Mouse (Mus musculus) adrenal gland, postnatal 14 days (tissue): ENCODE results near the gene Kcnq1. TPM values are rescaled to one million over a fixed set of nuclear protein-coding genes. Genes with fewer than 3 reads are reported as not detected.

Source experiments
- DNase-seq: peaks from one replicate; pipeline ENCODE4 v3.0.0; 2021; ENCODE audit warnings: mixed read lengths
- total RNA-seq: library from RNA; stranded (reverse); gene quantifications from 2 replicates; pipeline ENCODE4 v1.2.3, GENCODE M21; 2021

Kcnq1 gene
- total RNA-seq, 1 experiment from 2014 or later: 6.1 TPM

DNA sequence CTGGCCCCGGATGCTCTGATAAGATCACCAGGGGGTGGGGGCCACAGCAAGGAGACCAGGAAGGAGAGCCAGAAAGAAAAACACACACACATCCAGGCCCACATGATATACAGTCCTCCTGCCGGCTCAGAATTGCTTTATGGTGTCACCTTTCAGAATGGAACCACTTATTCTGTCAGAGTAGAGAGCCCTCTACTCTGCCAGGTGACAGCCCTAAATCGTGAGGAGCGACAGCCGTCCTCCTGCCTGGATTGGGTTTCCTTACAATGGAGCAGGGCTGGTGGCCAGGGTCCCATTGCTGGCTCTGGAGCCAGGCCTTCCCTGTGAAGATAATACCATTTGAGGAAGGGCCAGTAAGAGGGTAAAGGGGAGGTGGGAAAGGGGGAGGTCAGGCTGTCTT is 212.3 kb downstream of the Kcnq1 start:
- no peak for DNase-seq

DNA sequence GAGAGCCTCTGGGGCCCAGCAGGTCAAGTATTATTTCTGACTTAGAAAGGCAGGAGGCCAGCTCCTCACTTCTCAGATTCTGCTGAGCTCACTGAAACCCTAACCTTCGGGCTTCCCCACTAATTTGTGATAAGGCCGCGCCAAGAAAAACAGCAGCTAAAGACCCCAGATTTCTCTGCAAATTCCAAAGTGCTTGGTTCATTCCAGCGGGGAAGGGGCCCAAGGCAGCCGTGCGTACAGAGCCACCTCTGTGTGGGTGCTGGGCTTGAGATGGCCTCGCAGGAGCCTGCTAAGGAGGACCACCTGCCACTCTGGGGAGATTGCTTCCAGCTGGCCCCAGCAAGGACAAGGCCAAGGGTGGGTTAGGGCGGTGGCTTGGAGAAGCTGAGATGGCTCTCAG is 214.2 kb downstream of the Kcnq1 start:
- no peak for DNase-seq

DNA sequence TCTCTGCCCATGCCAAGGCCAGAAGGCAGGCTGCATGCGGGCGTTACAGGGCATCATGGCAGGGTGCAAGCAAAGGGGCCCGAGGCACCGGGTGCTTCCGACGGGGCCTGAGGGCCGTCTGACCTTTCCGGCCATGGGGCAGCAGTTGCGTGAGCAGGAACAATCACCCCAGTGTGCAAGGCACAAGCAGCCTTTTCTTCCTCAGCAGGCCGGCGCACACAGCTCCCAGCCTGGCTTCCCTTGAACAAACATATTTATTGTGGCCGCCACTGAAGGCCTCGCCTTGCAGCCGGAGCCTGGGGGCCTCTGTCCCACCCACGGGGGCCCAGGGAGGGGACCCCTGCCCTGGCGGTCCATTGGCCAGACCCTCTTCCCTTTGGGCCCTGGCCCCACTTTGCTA is 218.9 kb downstream of the Kcnq1 start:
- no peak for DNase-seq

DNA sequence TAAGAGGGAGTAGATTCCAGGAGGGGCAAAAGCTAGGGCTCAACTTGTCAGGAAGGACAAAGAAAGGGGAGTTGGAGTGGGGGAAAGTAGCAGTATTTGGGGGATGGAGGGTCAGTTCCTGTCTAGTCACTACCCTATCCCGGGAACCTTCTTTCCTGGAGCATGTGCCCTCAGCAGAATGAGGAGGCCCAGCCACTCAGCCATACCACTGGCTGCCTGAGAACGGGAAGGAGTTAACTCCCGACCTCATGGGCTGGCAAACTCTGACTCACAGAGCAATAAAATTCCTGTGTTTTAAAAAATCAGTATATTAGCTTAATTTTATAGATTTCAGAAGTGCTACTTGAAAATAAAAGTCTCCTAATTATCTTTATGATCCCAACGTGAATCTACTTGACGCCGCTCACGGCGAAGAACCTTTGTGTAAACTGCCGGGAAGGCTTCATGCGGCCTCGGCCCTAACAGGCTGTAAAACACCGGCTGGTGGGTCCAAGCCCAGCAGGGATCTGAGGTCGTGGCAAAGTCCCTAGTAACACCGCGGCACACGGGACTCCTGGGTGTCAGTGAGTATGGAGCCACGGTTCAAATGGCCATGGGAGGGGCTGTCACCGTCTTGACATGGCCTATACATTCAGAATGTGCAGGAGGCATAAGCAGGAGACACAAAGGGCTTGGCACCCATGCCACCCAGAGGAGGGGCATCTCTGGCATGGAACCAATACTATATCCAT is 222.2 kb downstream of the Kcnq1 start:
- DNase-seq: no peak

DNA sequence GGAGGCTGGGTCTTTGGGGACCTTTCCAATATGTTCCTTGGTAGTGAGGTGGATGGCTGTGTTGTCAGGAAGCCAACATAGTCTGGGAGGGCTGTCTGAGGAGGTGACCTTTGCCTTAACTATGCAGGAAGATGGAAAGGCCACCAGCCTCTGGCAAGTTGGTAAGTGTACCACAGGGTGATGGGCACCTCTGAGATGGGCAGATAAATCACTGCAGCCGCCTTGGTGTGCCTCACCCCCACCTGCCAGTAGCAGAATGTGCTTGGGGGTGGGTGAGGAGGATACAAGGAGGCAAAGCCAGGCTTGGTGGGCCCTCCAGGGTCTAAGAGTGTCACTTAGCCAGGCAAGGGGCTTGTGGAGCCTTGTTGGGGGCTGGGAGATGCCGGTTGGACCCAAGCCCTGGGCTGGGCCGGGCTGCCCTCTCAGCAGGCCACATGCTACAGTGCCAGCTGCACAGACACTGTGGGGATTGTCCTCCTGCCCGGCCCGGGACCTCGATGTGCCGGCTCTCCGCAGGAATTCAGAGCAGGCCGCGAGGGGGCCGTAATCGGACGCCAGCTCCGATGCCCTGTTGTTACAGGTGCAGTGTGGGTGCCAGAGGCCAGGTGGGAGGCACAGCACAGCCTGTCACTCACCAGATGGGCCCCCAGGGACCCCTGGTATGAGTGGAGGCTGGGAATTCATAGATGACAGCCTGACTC is 223.1 kb downstream of the Kcnq1 start:
- DNase-seq: no peak

DNA sequence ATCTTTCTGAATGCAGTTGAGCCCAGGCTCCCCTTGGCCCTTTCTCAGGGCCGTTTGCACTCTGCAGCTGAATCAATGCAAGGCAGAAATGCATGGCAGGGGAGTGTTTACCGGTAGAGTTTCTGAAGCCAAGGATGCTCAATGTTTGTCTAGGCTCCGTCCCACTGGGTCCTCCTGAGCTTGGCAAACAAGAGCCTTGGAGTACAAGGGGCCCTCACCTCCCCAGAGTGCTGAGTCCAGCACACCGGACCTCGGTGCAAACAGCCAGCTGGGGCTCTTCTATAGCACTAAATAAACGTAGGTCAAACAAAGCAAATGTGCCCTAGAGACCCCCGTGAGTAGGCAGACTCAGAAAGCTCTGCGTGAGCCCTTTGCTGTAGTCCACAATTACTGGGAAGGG is 226.9 kb downstream of the Kcnq1 start:
- no peak for DNase-seq

DNA sequence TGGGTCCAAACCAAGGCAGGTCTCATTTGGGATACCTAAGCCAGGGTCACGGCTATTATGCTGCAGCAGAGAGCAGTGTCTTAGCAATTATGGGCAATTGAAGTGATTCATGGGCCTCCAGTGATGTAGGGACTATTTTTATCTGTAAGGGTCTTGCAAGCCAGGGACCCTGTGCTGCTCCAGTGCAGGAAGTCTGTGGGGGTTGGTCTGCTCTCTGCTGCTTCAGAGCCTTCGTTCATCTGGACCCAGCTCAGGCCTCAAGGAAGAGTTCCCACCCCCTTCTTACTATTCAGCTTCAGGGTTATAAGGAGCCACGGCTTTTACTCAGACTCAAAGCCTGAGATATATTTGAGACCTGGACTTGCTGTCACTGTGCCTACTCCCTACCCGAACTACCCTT is 227.4 kb downstream of the Kcnq1 start:
- no peak for DNase-seq

DNA sequence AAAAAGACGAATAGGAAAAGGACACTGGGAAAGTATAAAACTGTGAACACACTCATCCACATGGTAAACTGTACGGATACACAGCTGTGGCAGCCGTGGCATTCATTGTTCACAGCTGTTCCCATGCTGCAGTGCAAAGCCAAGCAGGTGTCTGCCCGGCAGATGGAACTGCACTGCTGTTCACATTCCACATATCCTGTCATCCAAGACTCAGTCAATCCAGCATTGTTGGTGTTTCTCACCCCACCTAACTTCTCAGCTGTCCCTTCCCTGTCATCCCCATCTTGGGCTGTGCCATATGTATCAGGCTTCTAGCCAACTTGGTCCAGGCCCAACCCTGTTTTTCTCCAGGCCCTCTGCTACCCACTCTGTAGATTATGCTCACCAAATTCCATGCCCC is 232.5 kb downstream of the Kcnq1 start:
- DNase-seq: no peak

DNA sequence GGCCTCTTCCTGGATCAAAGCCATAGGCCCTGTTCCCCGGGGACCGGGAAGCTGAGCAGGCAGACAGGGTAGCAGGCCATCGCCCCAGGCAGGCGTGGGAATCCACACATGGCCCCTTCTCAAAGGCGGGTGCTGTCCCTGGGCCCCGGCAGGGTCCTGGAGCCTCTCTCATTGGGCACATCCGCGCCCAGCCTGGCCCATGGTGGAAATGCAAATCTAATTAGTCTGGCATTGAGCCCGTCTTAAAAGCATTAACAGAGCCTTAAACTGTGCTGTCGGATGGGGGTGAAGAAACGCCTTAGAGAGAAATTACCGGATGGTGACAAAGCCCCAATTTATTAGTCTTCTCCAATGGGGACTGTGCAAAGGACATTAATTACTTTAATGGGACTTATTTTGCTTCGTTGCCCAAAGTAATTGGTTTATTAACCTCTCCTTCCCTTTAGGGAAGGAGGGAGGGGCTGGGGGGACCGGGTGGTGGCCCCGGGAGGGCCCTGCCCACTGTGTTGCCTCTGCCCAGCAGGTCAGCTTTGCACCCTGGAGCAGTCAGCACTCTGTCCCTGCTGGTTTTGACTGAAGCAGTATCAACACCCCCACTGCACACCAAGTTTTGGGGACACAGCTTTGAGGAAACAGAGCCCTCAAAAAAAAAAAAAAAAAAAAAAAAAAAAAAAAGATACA is 234.6 kb downstream of the Kcnq1 start:
- DNase-seq: peak; percentile 44

DNA sequence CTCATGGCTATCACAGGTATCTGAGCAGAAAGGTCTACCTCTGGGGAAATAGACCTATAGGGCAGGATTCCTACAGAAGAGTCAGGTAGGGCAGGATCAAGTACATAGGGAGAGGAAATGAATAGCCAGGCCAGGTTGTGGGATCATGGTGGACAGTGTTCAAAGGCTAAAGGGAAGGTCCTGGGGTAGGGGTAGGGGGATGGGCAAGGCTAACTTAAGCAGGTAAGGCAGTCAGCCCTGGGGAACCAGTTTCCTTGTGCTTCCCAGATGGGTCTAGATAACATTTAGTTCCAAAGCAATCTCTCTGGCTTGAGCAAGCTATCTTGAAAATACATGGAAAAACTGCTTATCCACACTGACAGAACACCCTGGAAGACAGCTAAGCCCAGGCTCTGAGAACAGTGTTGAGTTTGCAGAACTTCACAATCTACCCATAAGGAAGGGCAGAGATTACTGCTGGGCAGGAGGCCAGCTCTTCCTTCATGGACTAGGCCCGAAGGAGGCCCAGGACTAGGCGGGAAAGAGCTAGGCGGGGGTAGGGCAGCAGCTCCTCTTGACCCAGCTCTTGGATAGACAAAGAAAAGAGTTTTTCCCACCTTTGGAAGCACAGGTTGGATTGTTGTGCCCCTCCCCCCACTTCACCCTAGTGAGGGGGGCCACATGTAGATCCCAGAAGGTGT is 235.3 kb downstream of the Kcnq1 start:
- no peak for DNase-seq

DNA sequence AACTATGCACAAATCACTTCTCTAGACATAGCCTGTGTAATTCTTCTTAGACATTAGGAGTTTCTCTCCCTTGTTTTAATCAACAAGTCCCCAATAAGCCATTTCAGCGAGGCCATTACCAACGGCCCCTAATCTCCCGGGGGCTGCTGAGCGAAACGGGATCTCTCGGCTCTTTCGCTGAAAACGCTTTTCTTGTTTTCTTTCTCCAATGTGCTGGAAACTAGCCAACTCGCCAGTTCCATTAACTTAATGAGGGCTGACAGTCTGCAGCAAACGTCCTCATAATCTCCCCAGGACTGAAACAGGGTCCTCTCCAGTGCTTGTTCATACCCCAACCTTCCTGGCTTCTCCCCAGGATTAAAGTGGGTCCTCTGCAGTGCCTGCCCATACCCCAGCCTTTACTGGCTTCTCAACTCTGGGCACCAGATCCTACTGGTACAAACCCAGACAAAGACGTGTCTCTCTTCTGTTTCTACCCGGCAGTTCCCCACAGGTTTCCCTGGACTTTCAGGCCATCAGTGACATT is 237.7 kb downstream of the Kcnq1 start:
- peak; percentile 30 for DNase-seq

DNA sequence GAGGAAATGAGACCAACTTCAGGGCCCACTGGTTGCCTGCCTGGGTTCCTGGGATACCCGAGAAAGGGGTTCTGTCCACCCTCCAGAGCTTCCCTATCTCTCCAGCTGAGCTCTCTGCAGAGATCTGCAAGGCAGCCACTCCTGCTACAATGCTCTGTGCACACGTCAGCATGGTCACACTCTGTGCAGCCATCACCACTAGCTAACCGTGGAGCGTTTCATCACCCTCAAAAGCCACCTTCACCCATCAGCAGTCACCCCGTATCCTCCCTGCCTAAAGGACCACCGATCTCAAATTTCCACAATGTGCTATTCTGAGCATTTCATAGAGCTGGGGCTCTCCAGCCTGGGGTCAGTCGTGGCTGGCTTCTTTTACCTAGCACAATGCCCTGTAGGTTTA is 243.1 kb downstream of the Kcnq1 start:
- DNase-seq: no peak

DNA sequence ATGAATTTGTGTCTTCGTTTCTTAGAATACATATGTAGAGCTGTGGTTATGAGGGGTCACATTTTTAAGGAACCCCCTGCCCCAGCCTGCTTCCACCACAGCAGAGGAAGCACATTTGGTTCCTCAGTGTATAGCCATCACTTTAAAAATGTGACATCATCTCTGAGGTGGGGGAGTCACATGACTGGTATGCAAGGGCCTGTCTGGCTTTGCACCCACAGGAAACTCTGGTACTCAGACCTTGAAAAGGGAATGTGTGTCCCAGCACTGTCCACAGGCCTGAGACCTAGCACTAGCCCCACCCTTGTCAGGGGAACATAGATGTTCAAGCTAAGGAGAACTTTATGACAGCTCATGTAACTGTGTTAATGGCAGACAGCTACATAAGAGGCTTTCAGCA is 243.7 kb downstream of the Kcnq1 start:
- no peak for DNase-seq

DNA sequence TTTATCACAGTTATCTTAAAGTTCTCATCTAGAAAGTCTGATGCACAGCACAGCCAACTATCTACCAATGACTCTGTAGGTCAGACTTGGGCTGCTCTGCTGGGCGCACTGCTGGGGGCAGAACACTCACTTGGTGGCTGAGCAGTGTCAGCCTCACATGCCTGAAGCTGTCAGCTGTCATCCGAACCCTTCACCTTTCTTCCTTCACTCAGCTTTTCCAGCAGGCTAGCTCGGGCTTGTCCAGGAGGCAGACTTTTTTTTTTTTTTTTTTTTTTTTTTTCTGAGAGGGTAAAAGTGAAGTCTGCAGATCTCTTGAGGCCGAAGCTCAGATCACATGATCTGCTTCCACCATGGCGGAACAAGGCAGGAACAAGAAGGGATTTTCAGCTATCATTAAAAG is 249.7 kb downstream of the Kcnq1 start:
- no peak for DNase-seq

DNA sequence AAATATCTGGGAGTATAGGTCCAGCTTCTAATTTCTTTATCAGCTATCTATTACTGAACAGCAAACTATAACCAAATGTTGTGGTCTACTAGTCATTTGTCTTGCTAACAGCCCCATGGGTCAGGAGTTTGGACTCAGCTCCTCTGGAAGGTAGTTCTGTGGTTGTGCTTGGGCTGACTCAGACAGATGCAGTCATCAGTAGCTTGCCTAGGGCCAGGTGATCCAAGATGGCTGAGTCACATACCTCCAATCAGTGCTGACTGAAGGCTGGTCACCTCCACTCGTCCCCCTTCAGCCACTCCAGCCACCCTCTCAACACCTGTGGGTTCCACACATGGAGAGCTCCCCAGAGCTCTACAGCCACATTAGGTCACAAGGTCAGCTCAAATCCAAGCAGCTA is 250.9 kb downstream of the Kcnq1 start:
- no peak for DNase-seq

DNA sequence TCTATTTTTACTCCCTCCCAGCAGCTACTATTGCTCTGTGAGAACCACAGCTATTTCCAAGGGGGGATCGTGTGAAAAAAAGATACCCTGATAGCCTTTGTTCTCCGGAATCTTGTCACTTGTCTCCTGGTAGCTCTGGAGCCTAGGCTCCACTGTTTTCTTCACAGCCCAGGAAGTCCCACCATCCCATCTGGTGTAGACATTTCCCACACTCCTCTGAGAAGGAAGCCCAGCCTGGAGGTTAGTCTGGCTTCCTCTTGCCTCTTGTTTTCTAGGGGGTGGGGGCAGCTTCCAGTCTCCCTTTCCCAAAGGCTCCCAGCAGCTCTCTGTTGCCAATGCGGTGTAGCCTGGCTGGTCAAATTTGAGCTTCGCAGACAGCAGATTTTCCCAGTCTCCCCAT is 251.7 kb downstream of the Kcnq1 start:
- DNase-seq: no peak

DNA sequence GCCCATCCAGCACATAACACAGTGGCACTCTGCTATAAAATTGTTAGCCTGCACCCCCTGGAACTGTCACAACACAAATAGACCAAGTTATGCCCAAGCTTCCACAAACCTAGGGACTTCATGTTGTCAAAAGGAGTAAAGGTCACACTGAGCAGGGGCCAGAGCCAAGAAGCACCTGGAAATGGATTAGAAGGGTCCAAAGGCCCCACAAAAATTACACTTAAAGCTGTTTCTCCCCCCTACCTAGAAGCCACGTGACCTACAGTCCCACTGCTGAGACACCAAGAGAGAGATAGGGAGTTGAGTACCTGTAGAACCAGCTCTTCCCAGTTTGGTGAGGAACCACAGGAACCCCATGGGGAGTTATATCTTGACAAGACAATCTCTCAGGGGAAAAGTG is 253.6 kb downstream of the Kcnq1 start:
- DNase-seq: no peak

DNA sequence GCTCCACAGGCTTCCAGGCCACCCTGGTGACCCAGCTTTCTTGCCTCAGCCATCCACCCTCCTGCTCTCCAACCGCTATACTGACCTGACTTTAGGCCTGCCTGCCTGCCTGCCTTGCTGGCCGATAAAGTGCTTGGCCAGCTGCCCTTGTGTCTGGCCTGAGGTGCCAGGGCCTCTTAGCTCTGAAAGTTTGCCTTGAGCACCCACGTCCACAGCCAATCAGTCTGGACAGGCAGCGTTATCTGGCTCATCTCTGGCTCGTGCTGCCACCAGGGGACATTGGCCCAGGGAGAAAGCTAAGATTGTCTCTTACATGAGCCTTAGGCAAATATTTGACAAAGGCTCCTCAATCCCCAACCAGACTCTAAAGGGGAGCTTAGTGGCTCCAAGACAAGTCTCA is 254.6 kb downstream of the Kcnq1 start:
- peak; percentile 32 for DNase-seq

DNA sequence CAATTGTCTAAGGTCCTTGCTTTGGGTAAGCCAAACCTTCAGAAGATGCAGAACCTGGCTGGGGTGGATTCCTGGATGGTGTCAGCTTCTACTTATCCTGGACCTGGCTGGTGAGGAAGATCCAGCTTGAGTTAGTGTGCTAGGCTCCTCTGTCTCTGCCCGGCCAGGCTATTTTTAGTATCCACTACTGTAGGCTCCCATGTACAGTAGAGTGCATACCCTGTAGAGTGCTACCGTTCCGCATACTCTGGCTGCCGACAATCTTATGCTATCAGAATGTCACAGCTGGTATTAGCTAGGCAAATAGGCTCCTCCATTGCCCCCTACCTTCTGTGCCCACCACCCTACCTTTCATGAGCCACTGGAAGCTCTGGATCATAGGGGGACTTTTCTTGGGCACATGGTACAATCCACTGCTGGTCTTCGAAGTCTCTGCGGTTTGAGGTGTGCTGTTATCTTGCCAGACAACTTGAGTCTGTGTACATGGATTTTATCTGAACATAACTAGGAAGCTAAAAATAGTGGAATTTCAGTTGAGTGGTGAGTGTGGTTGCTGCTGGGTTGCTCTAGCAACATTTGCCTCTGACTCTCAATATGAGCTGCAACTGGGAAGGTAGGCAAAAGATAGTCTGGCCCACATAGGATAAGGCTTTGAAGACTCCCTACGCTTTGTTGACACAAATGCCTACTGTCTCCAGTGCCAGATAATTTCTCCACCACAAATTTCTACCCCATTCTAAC is 258.1 kb downstream of the Kcnq1 start:
- no peak for DNase-seq

DNA sequence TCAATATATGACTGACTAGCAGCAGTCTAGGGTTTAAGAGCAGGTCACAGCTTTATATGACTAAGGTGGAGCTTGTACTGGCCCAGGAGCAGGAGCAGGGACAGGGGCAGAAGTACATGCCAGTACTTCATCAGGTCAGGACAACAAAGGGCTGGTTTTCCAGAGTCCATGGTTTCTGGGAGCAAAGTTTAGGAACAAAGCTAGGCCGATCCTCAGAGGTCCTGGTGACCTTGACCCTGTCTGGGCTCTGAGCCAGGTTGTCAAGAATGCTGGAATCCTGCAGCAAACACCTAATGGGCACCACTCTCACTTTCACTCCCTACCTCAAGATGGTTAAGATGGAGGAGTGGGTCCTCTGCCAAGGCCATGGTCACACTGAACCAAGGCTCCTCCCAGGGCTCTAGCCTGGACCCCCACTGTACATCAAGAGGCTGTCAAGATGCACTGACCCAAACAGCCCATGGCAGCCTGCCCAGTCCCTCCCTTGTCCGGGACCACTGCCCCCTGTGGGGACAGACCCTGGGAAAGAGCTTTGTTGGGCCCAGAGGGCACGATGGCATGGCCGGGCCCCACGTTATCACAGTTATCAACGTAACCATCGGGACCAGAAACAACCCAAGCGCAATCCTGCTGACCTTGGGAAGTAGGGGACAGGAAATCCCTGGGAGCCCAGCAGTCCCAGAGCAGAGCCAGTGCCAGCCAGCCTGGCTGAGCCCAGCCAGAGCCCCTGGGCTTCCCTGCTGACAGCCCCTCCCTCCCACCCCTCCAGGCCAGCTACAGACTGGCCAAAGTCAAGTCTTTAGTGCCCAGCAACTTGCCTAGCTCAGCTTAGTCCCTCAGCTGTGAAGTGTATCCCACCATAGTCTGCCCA is 259.0 kb downstream of the Kcnq1 start:
- DNase-seq: peak; percentile 67
